Mouse (Mus musculus): ENCODE measurements around the gene Palm2. TPM values are rescaled to one million over a fixed set of nuclear protein-coding genes. Genes with fewer than 3 reads are reported as not detected.

Palm2 gene
- polyA plus RNA-seq, 1 experiment = not detected

GRCm38 (mm10) chr4:57650994-57651393 is 216.9 kb downstream of the Palm2 start:
- no peak for TF ChIP-seq CTCF (IDR thresholded peaks at IDR 0.05; ENCODE audit: insufficient read depth, low read depth, low read length)
- TF ChIP-seq POLR2A (IDR thresholded peaks at IDR 0.05; ENCODE audit: insufficient read depth, low read depth, low read length) = no peak
- H3K4me1 ChIP-seq (ENCODE audit: control insufficient read depth, insufficient read depth, low read length) = peaks cover 13% of the 10 kb centered on the region; the same call in 1 of the 2 replicates
- H3K4me3 ChIP-seq (ENCODE audit: insufficient read depth, low read depth, low read length) = no peak overlapping the region
- WGBS = 77% methylated on average over 1 of the region's 1 CpGs
- H3K27ac ChIP-seq (ENCODE audit: insufficient read depth, low read depth, low read length) = peak overlapping the region; percentile 17; the same call in 1 of the 2 replicates

GRCm38 (mm10) chr4:57651547-57651946 is 217.5 kb downstream of the Palm2 start:
- peak overlapping the region; percentile 74 for H3K27ac ChIP-seq (ENCODE audit: insufficient read depth, low read depth, low read length)
- TF ChIP-seq CTCF (IDR thresholded peaks at IDR 0.05; ENCODE audit: insufficient read depth, low read depth, low read length) (no peak), POLR2A (IDR thresholded peaks at IDR 0.05; ENCODE audit: insufficient read depth, low read depth, low read length) (no peak)
- peaks cover 14% of the 10 kb centered on the region; the same call in 1 of the 2 replicates for H3K4me1 ChIP-seq (ENCODE audit: control insufficient read depth, insufficient read depth, low read length)
- no peak overlapping the region for H3K4me3 ChIP-seq (ENCODE audit: insufficient read depth, low read depth, low read length)
- WGBS = 48% methylated on average over 8 of the region's 8 CpGs

GRCm38 (mm10) chr4:57652185-57652904 is 218.3 kb downstream of the Palm2 start:
- TF ChIP-seq POLR2A (IDR thresholded peaks at IDR 0.05; ENCODE audit: insufficient read depth, low read depth, low read length) (no peak), CTCF (IDR thresholded peaks at IDR 0.05; ENCODE audit: insufficient read depth, low read depth, low read length) (no peak)
- H3K4me1 ChIP-seq (ENCODE audit: control insufficient read depth, insufficient read depth, low read length) = peaks cover 15% of the 10 kb centered on the region; the same call in 1 of the 2 replicates
- H3K4me3 ChIP-seq (ENCODE audit: insufficient read depth, low read depth, low read length) = no peak overlapping the region
- WGBS = 51% methylated on average over 5 of the region's 5 CpGs
- H3K27ac ChIP-seq (ENCODE audit: insufficient read depth, low read depth, low read length) = peak overlapping the region; percentile 92

GRCm38 (mm10) chr4:57655966-57656365 is 221.9 kb downstream of the Palm2 start:
- Histone ChIP-seq H3K4me3 (ENCODE audit: insufficient read depth, low read depth, low read length) (no peak overlapping the region), H3K4me1 (ENCODE audit: control insufficient read depth, insufficient read depth, low read length) (peaks cover 21% of the 10 kb centered on the region), H3K27ac (ENCODE audit: insufficient read depth, low read depth, low read length) (no peak overlapping the region)
- 75% methylated on average over 1 of the region's 1 CpGs for WGBS
- TF ChIP-seq POLR2A (IDR thresholded peaks at IDR 0.05; ENCODE audit: insufficient read depth, low read depth, low read length) = no peak
- no peak for TF ChIP-seq CTCF (IDR thresholded peaks at IDR 0.05; ENCODE audit: insufficient read depth, low read depth, low read length)

- Histone ChIP-seq H3K4me3 (ENCODE audit: insufficient read depth, low read depth, low read length) (no peak overlapping the region), H3K27ac (ENCODE audit: insufficient read depth, low read depth, low read length) (no peak overlapping the region), H3K4me1 (ENCODE audit: control insufficient read depth, insufficient read depth, low read length) (peaks cover 21% of the 10 kb centered on the region)
- no peak for TF ChIP-seq CTCF (IDR thresholded peaks at IDR 0.05; ENCODE audit: insufficient read depth, low read depth, low read length)
- no peak for TF ChIP-seq POLR2A (IDR thresholded peaks at IDR 0.05; ENCODE audit: insufficient read depth, low read depth, low read length)
- 67% methylated on average over 12 of the region's 12 CpGs for WGBS
Observed at GRCm38 (mm10) chr4:57656388-57656787, 222.3 kb downstream of the Palm2 start.

- TF ChIP-seq CTCF (IDR thresholded peaks at IDR 0.05; ENCODE audit: insufficient read depth, low read depth, low read length) (no peak), POLR2A (IDR thresholded peaks at IDR 0.05; ENCODE audit: insufficient read depth, low read depth, low read length) (no peak)
- WGBS = 86% methylated on average over 3 of the region's 3 CpGs
- no peak overlapping the region for H3K4me3 ChIP-seq (ENCODE audit: insufficient read depth, low read depth, low read length)
- no peak overlapping the region for H3K27ac ChIP-seq (ENCODE audit: insufficient read depth, low read depth, low read length)
- peaks cover 18% of the 10 kb centered on the region for H3K4me1 ChIP-seq (ENCODE audit: control insufficient read depth, insufficient read depth, low read length)
Observed at GRCm38 (mm10) chr4:57656861-57657260, 222.8 kb downstream of the Palm2 start.

- TF ChIP-seq POLR2A (IDR thresholded peaks at IDR 0.05; ENCODE audit: insufficient read depth, low read depth, low read length) (no peak), CTCF (IDR thresholded peaks at IDR 0.05; ENCODE audit: insufficient read depth, low read depth, low read length) (no peak)
- Histone ChIP-seq H3K27ac (ENCODE audit: insufficient read depth, low read depth, low read length) (peak overlapping the region; percentile 60; the same call in 1 of the 2 replicates), H3K4me1 (ENCODE audit: control insufficient read depth, insufficient read depth, low read length) (peaks cover 14% of the 10 kb centered on the region), H3K4me3 (ENCODE audit: insufficient read depth, low read depth, low read length) (no peak overlapping the region)
- WGBS = 9% methylated on average over 4 of the region's 4 CpGs
Observed at GRCm38 (mm10) chr4:57660470-57660869, 226.4 kb downstream of the Palm2 start.

- WGBS = 60% methylated on average over 3 of the region's 3 CpGs
- Histone ChIP-seq H3K4me1 (ENCODE audit: control insufficient read depth, insufficient read depth, low read length) (0 out of 2 replicates have a peak, but pooled peaks cover 4% of the 10 kb centered on the region), H3K27ac (ENCODE audit: insufficient read depth, low read depth, low read length) (no peak overlapping the region), H3K4me3 (ENCODE audit: insufficient read depth, low read depth, low read length) (no peak overlapping the region)
- TF ChIP-seq POLR2A (IDR thresholded peaks at IDR 0.05; ENCODE audit: insufficient read depth, low read depth, low read length) (no peak), CTCF (IDR thresholded peaks at IDR 0.05; ENCODE audit: insufficient read depth, low read depth, low read length) (no peak)
Observed at GRCm38 (mm10) chr4:57666101-57666500, 232.1 kb downstream of the Palm2 start.

- no peak overlapping the region for H3K4me3 ChIP-seq (ENCODE audit: insufficient read depth, low read depth, low read length)
- H3K4me1 ChIP-seq (ENCODE audit: control insufficient read depth, insufficient read depth, low read length) = peaks cover 19% of the 10 kb centered on the region
- TF ChIP-seq CTCF (IDR thresholded peaks at IDR 0.05; ENCODE audit: insufficient read depth, low read depth, low read length) = no peak
- TF ChIP-seq POLR2A (IDR thresholded peaks at IDR 0.05; ENCODE audit: insufficient read depth, low read depth, low read length) = no peak
- peak overlapping the region; percentile 18; the same call in 1 of the 2 replicates for H3K27ac ChIP-seq (ENCODE audit: insufficient read depth, low read depth, low read length)
- 54% methylated on average over 7 of the region's 7 CpGs for WGBS
Observed at GRCm38 (mm10) chr4:57670813-57671469, 236.9 kb downstream of the Palm2 start.

All from olfactory bulb, adult 2 months (tissue).